Mouse (Mus musculus) liver, adult 2 months (tissue): ENCODE measurements at regions not wholly inside any gene's neighbourhood (a gene's known extent, or its start where the extent isn't known, plus 50 kb on each side); places are given as distances from the start of the nearest gene placed in this dataset.

Source experiments
- CTCF ChIP-seq: fragments of 200-500 bp; IDR thresholded peaks from 2 replicates; pipeline ENCODE4 v1.5.1; 2011; ENCODE audit warnings: low read depth, low read length, control low read depth
- POLR2A ChIP-seq: fragments of 200-500 bp; IDR thresholded peaks from 2 replicates; pipeline ENCODE4 v1.6.1; 2011; ENCODE audit warnings: low read length, control low read depth; ENCODE audit not compliant: insufficient read depth; ENCODE audit errors: extremely low read depth

- TF ChIP-seq POLR2A (no peak), CTCF (no peak)
Measured at GRCm38 (mm10) chr15:96050416-96050815, 236.9 kb upstream of the Arid2 start.
